Mouse (Mus musculus): ENCODE results near the gene Oma1. TPM values are rescaled to one million over a fixed set of nuclear protein-coding genes. Genes with fewer than 3 reads are reported as not detected.

Gene Oma1
- total RNA-seq, 1 experiment, result 17.4 TPM

- Histone ChIP-seq H3K9me3 (ENCODE audit: control insufficient read depth, insufficient read depth, low read depth, low read length) (no peaks in the 10 kb centered on the region), H3K27ac (ENCODE audit: insufficient read depth, low read depth, low read length, poor library complexity, severe bottlenecking) (no peak overlapping the region), H3K9ac (ENCODE audit: insufficient read depth, low read depth, low read length, poor library complexity, severe bottlenecking) (no peak overlapping the region), H3K36me3 (ENCODE audit: control insufficient read depth, insufficient read depth, low read length, poor library complexity, severe bottlenecking) (peaks cover 4% of the 10 kb centered on the region), H3K4me3 (ENCODE audit: insufficient read depth in 1 of 2, low read depth in 1 of 2, low read length in 2 of 2, poor library complexity in 1 of 2, severe bottlenecking in 1 of 2) (no peak overlapping the region), H3K4me1 (ENCODE audit: control insufficient read depth in 2 of 2, insufficient read depth in 2 of 2, low read length in 2 of 2, poor library complexity in 1 of 2) (no peaks in the 10 kb centered on the region)
- TF ChIP-seq MAFK (IDR thresholded peaks at IDR 0.05; ENCODE audit: insufficient read depth, low read depth, low read length) (no peak), HCFC1 (IDR thresholded peaks at IDR 0.05; ENCODE audit: borderline replicate concordance, insufficient read depth, low read length) (no peak), ZC3H11A (IDR thresholded peaks at IDR 0.05; ENCODE audit: borderline replicate concordance, low read depth, low read length) (no peak), ZNF384 (IDR thresholded peaks at IDR 0.05; ENCODE audit: low read depth, low read length) (no peak)
- DNase-seq (ENCODE audit: low read depth, low spot score), result peak; percentile 19
- in situ Hi-C loops (cut with MboI; ENCODE audit: low sequenced_read_pairs in 2 of 2, unreplicated experiment in 2 of 2), result no loop called here
Observed at GRCm38 (mm10) chr4:103326994-103327393, 13.4 kb downstream of the Oma1 start.

GRCm38 (mm10) chr4:103329348-103329747 lies 15.7 kb downstream of the Oma1 start:
- in situ Hi-C loops (cut with MboI; ENCODE audit: low sequenced_read_pairs in 2 of 2, unreplicated experiment in 2 of 2), result no loop called here
- Histone ChIP-seq H3K27ac (ENCODE audit: insufficient read depth, low read depth, low read length, poor library complexity, severe bottlenecking) (no peak overlapping the region), H3K9me3 (ENCODE audit: control insufficient read depth, insufficient read depth, low read depth, low read length) (no peaks in the 10 kb centered on the region), H3K36me3 (ENCODE audit: control insufficient read depth, insufficient read depth, low read length, poor library complexity, severe bottlenecking) (peaks cover 6% of the 10 kb centered on the region), H3K4me3 (ENCODE audit: insufficient read depth in 1 of 2, low read depth in 1 of 2, low read length in 2 of 2, poor library complexity in 1 of 2, severe bottlenecking in 1 of 2) (no peak overlapping the region), H3K9ac (ENCODE audit: insufficient read depth, low read depth, low read length, poor library complexity, severe bottlenecking) (no peak overlapping the region), H3K4me1 (ENCODE audit: control insufficient read depth in 2 of 2, insufficient read depth in 2 of 2, low read length in 2 of 2, poor library complexity in 1 of 2) (no peaks in the 10 kb centered on the region)
- no peak for DNase-seq (ENCODE audit: low read depth, low spot score)
- TF ChIP-seq HCFC1 (IDR thresholded peaks at IDR 0.05; ENCODE audit: borderline replicate concordance, insufficient read depth, low read length) (no peak), CHD2 (IDR thresholded peaks at IDR 0.05; ENCODE audit: low read depth, low read length) (no peak), ZNF384 (IDR thresholded peaks at IDR 0.05; ENCODE audit: low read depth, low read length) (no peak), ZC3H11A (IDR thresholded peaks at IDR 0.05; ENCODE audit: borderline replicate concordance, low read depth, low read length) (no peak), MAFK (IDR thresholded peaks at IDR 0.05; ENCODE audit: insufficient read depth, low read depth, low read length) (no peak)

- in situ Hi-C loops (cut with MboI; ENCODE audit: low sequenced_read_pairs in 2 of 2, unreplicated experiment in 2 of 2), result no loop called here
- Histone ChIP-seq H3K9me3 (ENCODE audit: control insufficient read depth, insufficient read depth, low read depth, low read length) (no peaks in the 10 kb centered on the region), H3K36me3 (ENCODE audit: control insufficient read depth, insufficient read depth, low read length, poor library complexity, severe bottlenecking) (peaks cover 4% of the 10 kb centered on the region), H3K27ac (ENCODE audit: insufficient read depth, low read depth, low read length, poor library complexity, severe bottlenecking) (no peak overlapping the region), H3K4me3 (ENCODE audit: insufficient read depth in 1 of 2, low read depth in 1 of 2, low read length in 2 of 2, poor library complexity in 1 of 2, severe bottlenecking in 1 of 2) (no peak overlapping the region), H3K9ac (ENCODE audit: insufficient read depth, low read depth, low read length, poor library complexity, severe bottlenecking) (no peak overlapping the region), H3K4me1 (ENCODE audit: control insufficient read depth in 2 of 2, insufficient read depth in 2 of 2, low read length in 2 of 2, poor library complexity in 1 of 2) (no peaks in the 10 kb centered on the region)
- no peak for TF ChIP-seq MAFK (IDR thresholded peaks at IDR 0.05; ENCODE audit: insufficient read depth, low read depth, low read length)
- no peak for TF ChIP-seq ZC3H11A (IDR thresholded peaks at IDR 0.05; ENCODE audit: borderline replicate concordance, low read depth, low read length)
- TF ChIP-seq HCFC1 (IDR thresholded peaks at IDR 0.05; ENCODE audit: borderline replicate concordance, insufficient read depth, low read length), result no peak
- TF ChIP-seq ZNF384 (IDR thresholded peaks at IDR 0.05; ENCODE audit: low read depth, low read length), result no peak
- no peak for TF ChIP-seq CHD2 (IDR thresholded peaks at IDR 0.05; ENCODE audit: low read depth, low read length)
- DNase-seq (ENCODE audit: low read depth, low spot score), result no peak
Observed at GRCm38 (mm10) chr4:103335134-103335533, 21.5 kb downstream of the Oma1 start.

- Histone ChIP-seq H3K9ac (ENCODE audit: insufficient read depth, low read depth, low read length, poor library complexity, severe bottlenecking) (no peak overlapping the region), H3K9me3 (ENCODE audit: control insufficient read depth, insufficient read depth, low read depth, low read length) (no peaks in the 10 kb centered on the region), H3K27ac (ENCODE audit: insufficient read depth, low read depth, low read length, poor library complexity, severe bottlenecking) (no peak overlapping the region), H3K4me1 (ENCODE audit: control insufficient read depth in 2 of 2, insufficient read depth in 2 of 2, low read length in 2 of 2, poor library complexity in 1 of 2) (0 out of 4 replicates have a peak, but pooled peaks cover 0 to 1% of the 10 kb centered on the region in 2 experiments), H3K36me3 (ENCODE audit: control insufficient read depth, insufficient read depth, low read length, poor library complexity, severe bottlenecking) (no peaks in the 10 kb centered on the region), H3K4me3 (ENCODE audit: insufficient read depth in 1 of 2, low read depth in 1 of 2, low read length in 2 of 2, poor library complexity in 1 of 2, severe bottlenecking in 1 of 2) (no peak overlapping the region)
- no peak for TF ChIP-seq HCFC1 (IDR thresholded peaks at IDR 0.05; ENCODE audit: borderline replicate concordance, insufficient read depth, low read length)
- TF ChIP-seq ZC3H11A (IDR thresholded peaks at IDR 0.05; ENCODE audit: borderline replicate concordance, low read depth, low read length), result no peak
- no peak for TF ChIP-seq MAFK (IDR thresholded peaks at IDR 0.05; ENCODE audit: insufficient read depth, low read depth, low read length)
- no peak for TF ChIP-seq ZNF384 (IDR thresholded peaks at IDR 0.05; ENCODE audit: low read depth, low read length)
- no peak for TF ChIP-seq CHD2 (IDR thresholded peaks at IDR 0.05; ENCODE audit: low read depth, low read length)
- no peak for DNase-seq (ENCODE audit: low read depth, low spot score)
- in situ Hi-C loops (cut with MboI; ENCODE audit: low sequenced_read_pairs in 2 of 2, unreplicated experiment in 2 of 2), result no loop called here
Observed at GRCm38 (mm10) chr4:103340726-103341125, 27.1 kb downstream of the Oma1 start.

- in situ Hi-C loops (cut with MboI; ENCODE audit: low sequenced_read_pairs in 2 of 2, unreplicated experiment in 2 of 2), result no loop called here
Observed at GRCm38 (mm10) chr4:103341620-103342019, 28.0 kb downstream of the Oma1 start.

More at GRCm38 (mm10) chr4:103341620-103342019, 28.0 kb downstream of the Oma1 start:
- no peak overlapping the region for H3K27ac ChIP-seq (ENCODE audit: insufficient read depth, low read depth, low read length, poor library complexity, severe bottlenecking)
- no peak overlapping the region for H3K9ac ChIP-seq (ENCODE audit: insufficient read depth, low read depth, low read length, poor library complexity, severe bottlenecking)
- H3K36me3 ChIP-seq (ENCODE audit: control insufficient read depth, insufficient read depth, low read length, poor library complexity, severe bottlenecking), result no peaks in the 10 kb centered on the region
- no peaks in the 10 kb centered on the region for H3K9me3 ChIP-seq (ENCODE audit: control insufficient read depth, insufficient read depth, low read depth, low read length)
- no peak overlapping the region for H3K4me3 ChIP-seq (ENCODE audit: insufficient read depth in 1 of 2, low read depth in 1 of 2, low read length in 2 of 2, poor library complexity in 1 of 2, severe bottlenecking in 1 of 2)
- TF ChIP-seq HCFC1 (IDR thresholded peaks at IDR 0.05; ENCODE audit: borderline replicate concordance, insufficient read depth, low read length), result no peak
- no peak for TF ChIP-seq MAFK (IDR thresholded peaks at IDR 0.05; ENCODE audit: insufficient read depth, low read depth, low read length)
- TF ChIP-seq ZNF384 (IDR thresholded peaks at IDR 0.05; ENCODE audit: low read depth, low read length), result no peak
- no peak for TF ChIP-seq CHD2 (IDR thresholded peaks at IDR 0.05; ENCODE audit: low read depth, low read length)
- no peak for DNase-seq (ENCODE audit: low read depth, low spot score)
- 0 out of 4 replicates have a peak, but pooled peaks cover 0 to 1% of the 10 kb centered on the region in 2 experiments for H3K4me1 ChIP-seq (ENCODE audit: control insufficient read depth in 2 of 2, insufficient read depth in 2 of 2, low read length in 2 of 2, poor library complexity in 1 of 2)
